Mouse (Mus musculus) MEL (cell line): ENCODE results near the gene Rrp12.
A peak's percentile ranks its signal among the peaks of the same experiment; 100 is the strongest.

ENCODE experiments used
- CTCF ChIP-seq, 3 experiments: IDR thresholded peaks in 2 of 3; conservative IDR thresholded peaks in 1 of 3; 2 replicates each; pipeline ENCODE4 v1.5.1; 2011 to 2012; ENCODE audit warnings: low read length in 3 of 3, low read depth in 2 of 3, mild to moderate bottlenecking in 2 of 3, improper control_type of control experiment in 1 of 3, inconsistent platforms in 1 of 3, mixed read lengths in 1 of 3, moderate library complexity in 1 of 3; ENCODE audit not compliant: control insufficient read depth in 1 of 3, insufficient read depth in 1 of 3, poor library complexity in 1 of 3, severe bottlenecking in 1 of 3
- E2F4 ChIP-seq: IDR thresholded peaks from 2 replicates; pipeline ENCODE4 v1.6.1; 2011; ENCODE audit warnings: low read depth, low read length, improper control_type of control experiment, borderline replicate concordance
- EP300 ChIP-seq, 2 experiments: IDR thresholded peaks; 2 replicates each; pipeline ENCODE4 v1.6.1; 2011; ENCODE audit warnings: improper control_type of control experiment in 2 of 2, low read length in 2 of 2, low read depth in 1 of 2, mild to moderate bottlenecking in 1 of 2
- GATA1 ChIP-seq: IDR thresholded peaks from 2 replicates; pipeline ENCODE4 v1.6.1; 2011; ENCODE audit warnings: low read depth, low read length, improper control_type of control experiment
- MAX ChIP-seq: IDR thresholded peaks from 2 replicates; pipeline ENCODE4 v1.6.1; 2011; ENCODE audit warnings: low read length, improper control_type of control experiment
- MXI1 ChIP-seq: IDR thresholded peaks from 2 replicates; pipeline ENCODE4 v1.6.1; 2011; ENCODE audit warnings: mild to moderate bottlenecking, low read depth, low read length, improper control_type of control experiment
- POLR2A ChIP-seq, 2 experiments: IDR thresholded peaks; 2 replicates each; pipeline ENCODE4 v1.6.1; 2011 to 2012; ENCODE audit warnings: low read length in 2 of 2, mild to moderate bottlenecking in 2 of 2, control low read depth in 1 of 2, improper control_type of control experiment in 1 of 2, low read depth in 1 of 2, moderate library complexity in 1 of 2; ENCODE audit not compliant: control insufficient read depth in 1 of 2, insufficient read depth in 1 of 2, poor library complexity in 1 of 2
- SIN3A ChIP-seq: IDR thresholded peaks from 2 replicates; pipeline ENCODE4 v1.6.1; 2012; ENCODE audit warnings: low read length, improper control_type of control experiment, inconsistent platforms
- TCF12 ChIP-seq: IDR thresholded peaks from 2 replicates; pipeline ENCODE4 v1.6.1; 2014; ENCODE audit warnings: low read depth, mild to moderate bottlenecking, inconsistent platforms, low read length, improper control_type of control experiment, moderate library complexity
- ZC3H11A ChIP-seq: IDR thresholded peaks from 2 replicates; pipeline ENCODE4 v1.6.1; 2012; ENCODE audit warnings: low read depth, mild to moderate bottlenecking, inconsistent platforms, low read length, improper control_type of control experiment
- ZMIZ1 ChIP-seq: IDR thresholded peaks from 2 replicates; pipeline ENCODE4 v1.6.1; 2012; ENCODE audit warnings: low read depth, mild to moderate bottlenecking, inconsistent platforms, low read length, improper control_type of control experiment, moderate library complexity

DNA sequence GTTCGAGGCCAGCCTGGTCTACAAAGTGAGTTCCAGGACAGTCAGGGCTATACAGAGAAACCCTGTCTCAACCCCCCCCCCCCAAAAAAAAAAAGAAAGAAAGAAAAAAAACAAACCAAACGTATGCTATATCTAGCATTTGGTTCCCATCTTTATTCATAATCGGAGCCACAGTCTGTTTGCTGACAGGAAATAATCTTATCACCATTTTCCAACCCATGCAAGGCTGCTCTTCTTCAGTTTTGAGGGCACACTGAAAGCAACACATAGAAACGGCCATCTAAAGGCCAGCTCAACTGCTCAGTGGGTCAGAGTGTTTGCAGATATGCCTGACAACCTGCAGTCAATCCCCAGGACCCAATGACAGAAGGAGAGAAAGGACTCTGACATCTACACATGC, 43.5 kb downstream of the Rrp12 start:
- TF ChIP-seq MXI1: no peak; the same call in 1 of the 2 replicates
- TF ChIP-seq CTCF (IDR thresholded peaks at IDR 0.05 in 2 of 3, conservative IDR thresholded peaks at IDR 0.05 in 1 of 3; ENCODE audit: control insufficient read depth in 1 of 3, insufficient read depth in 1 of 3, low read depth in 2 of 3, low read length in 3 of 3, poor library complexity in 1 of 3, severe bottlenecking in 1 of 3): no peak
- TF ChIP-seq POLR2A (IDR thresholded peaks at IDR 0.05; ENCODE audit: control insufficient read depth in 1 of 2, insufficient read depth in 1 of 2, low read depth in 1 of 2, low read length in 2 of 2, poor library complexity in 1 of 2): no peak
- no peak for TF ChIP-seq ZMIZ1
- no peak for TF ChIP-seq ZC3H11A
- no peak; the same call in 1 of the 2 replicates for TF ChIP-seq MAX
- TF ChIP-seq SIN3A: peak; percentile 57; the same call in 1 of the 2 replicates
- no peak for TF ChIP-seq E2F4
- TF ChIP-seq EP300 (IDR thresholded peaks at IDR 0.05; ENCODE audit: low read depth in 1 of 2, low read length in 2 of 2): peak; percentile 90 to 91
- peak; percentile 93 for TF ChIP-seq TCF12
- TF ChIP-seq GATA1: peak; percentile 87
